Mouse (Mus musculus): ENCODE results near the gene Serpinc1.
"Not testable (repeated sequence)": the region's sequence is repeated elsewhere in the genome, so short reads cannot be mapped to it uniquely, and the experiment has no call there.

Gene Serpinc1

DNA sequence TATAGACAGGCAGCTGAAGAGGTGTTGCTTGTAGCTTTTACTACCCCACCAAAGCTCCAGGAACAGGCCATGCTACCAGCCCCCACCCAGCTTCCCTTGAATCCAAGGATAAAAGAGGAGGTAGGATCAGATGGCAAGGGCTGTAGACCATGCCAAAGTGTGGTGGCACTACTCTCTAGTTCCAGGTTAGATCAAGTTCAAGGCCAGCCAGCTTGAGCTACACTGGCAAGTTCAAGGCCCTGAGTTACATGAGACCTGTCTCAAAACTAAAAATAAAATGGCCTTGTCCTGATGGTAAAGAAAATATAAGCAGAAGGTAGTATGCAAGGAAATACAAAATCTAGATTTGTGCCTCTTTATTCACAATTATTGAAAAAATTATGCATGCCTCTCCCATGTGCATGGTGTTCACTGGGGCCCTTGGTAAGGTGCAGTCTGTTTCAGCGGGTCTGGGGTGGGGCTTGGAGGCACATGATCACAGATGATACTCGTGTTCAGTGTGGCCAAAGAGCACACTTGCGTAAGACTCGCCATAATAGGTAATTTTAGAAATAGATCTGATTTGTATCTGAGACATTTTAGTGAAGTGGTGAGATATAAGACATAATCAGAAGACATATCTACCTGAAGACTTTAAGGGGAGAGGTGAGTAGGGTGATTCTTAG, at the start of gene Serpinc1:
Gene Serpinc1, plus strand, starts transcription at position 515 of the 665 bp plus-strand sequence.
- DNase-seq (ENCODE audit: low read depth, low spot score) = no peak

DNA sequence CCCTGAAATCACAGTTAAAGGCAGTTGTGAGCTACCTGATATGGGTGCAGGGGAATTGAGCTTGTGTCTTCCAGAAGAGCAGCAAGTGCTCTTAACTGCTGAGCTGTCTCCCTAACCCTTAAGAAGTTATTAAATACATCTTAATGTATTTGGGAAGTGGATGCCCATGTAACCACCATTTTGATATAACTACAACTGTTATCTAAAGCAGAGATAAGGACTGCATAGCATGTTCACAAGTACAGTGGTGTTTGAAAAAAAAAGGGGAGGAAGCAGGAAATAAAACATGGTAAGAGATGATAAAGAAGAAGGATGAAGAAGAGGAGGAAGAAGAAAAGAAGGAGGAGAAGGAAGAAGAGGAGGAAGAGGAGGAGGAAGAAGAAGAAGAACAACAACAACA, 47.1 kb upstream of the Serpinc1 start:
- no peak for DNase-seq (ENCODE audit: low read depth, low spot score)

DNA sequence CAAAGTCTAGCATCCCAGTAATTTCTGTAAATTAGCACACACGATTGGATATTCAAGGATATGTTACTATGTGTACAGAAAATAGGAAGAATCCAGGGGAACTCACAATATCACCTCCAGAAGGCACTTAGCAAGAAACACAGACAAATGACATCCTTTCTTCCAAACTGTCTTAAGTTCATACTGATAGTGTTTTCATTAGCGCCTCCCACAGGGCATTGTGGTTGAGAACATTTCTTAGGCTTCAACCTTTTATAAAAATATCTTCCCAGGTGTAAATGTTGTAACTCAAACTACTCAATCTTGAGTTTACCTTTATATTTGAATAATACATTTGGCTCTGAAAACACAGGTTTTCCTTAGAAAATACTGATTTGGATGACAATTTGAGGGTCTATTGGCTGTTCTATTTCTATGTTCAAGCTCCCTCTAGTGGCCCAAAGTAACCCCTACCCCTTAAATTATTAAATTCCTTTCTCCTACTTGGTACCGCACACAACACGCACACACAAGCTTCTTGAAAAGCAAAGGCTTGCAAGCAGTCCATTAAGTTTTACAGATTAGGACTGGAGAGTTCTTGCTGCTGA, 44.4 kb upstream of the Serpinc1 start:
- peak; percentile 61 for DNase-seq (ENCODE audit: low read depth, low spot score)

DNA sequence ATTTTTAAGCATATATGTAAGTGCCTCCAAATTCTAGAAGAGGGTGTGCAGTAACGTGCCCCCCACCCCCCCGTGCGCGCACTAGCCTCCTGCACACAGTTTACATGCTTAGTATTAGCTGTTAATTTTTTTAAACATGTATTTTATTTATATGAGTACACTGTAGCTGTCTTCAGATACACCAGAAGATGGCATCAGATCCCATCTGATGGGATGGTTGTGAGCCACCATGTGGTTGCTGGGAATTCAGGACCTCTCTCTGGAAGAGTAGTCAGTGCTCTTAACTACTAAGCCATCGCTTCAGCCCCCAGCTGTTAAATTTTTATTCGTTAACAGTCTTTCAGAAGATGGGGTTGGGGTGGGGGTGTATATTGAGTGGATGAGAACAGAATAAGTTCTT, 42.8 kb upstream of the Serpinc1 start:
- DNase-seq (ENCODE audit: low read depth, low spot score) = no peak

DNA sequence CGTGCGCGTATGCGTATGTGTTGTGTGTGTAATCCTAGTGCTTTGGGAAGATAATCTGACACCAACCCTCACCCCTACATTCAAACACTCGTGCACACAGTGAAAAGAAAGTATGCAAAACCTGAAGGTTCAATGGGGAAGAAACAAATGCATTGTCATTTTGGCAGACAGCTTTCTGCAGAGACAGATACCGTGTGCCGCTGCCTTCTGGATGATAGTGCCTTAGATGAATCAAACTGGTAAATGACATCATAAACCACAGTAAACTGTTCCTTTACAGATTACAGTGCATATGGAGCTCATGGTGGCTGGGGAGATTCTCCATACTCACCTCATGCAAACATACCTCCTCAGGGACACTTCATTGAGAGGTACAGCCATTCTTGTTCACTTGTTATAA, 15.2 kb upstream of the Serpinc1 start:
- no peak for DNase-seq (ENCODE audit: low read depth, low spot score)

DNA sequence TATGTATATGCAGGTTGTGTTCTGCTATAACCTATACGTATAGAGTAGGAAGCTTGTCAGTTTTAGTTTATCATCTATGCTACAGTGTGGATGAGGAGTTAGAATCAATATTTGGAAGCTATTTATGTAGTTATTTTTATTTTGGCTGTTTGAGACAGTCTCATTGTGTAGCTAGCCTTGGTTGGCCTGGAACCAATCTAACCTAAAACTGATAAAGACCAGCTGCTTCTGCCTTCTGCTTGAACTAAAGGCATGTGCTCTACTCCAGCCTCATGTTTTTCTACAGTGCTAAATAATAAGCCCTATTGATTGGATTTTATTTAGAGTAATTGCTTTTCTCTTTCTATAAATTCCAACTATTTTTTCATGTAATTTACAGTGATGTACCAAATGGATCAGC, 11.1 kb upstream of the Serpinc1 start:
- DNase-seq (ENCODE audit: low read depth, low spot score) = no peak

DNA sequence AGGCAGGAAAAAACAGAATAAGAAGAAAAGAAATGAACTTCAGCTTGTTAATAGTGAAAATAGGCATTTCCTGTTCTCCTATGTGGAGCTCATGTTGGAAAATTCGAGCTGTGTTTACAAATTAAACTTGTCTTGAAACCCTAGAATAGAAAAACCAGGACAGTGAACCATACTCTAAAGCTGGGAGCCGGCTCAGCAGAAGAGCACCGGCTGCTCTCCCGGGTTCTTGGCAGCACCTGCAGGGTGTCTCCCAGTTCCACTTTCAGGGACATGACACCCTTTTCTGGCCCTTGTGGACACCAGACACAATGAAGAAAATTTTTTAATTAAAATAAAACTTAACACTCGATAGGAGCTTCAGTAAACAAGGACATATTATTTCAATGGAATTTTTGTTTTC, 9.7 kb upstream of the Serpinc1 start:
- DNase-seq (ENCODE audit: low read depth, low spot score) = no peak

DNA sequence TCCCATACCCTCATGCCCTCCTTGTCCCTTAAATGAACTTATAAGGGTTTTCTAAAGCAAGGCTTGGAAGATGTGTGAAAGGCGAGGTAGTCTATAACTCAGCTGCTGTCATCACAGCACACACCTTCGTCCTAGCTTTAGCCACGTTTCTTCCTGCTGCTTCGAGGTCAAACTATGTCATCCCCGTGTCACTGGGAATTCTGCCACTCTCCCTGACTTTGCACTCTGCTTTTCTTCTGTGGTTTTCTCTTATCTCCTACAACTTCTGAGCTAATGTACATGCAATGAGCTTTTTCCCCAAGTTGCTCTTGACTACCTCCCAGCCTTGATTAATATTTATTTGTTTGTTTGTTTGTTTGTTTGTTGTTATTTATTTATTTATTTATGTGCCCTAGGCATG, 1.6 kb downstream of the Serpinc1 start:
- DNase-seq (ENCODE audit: low read depth, low spot score) = no peak

DNA sequence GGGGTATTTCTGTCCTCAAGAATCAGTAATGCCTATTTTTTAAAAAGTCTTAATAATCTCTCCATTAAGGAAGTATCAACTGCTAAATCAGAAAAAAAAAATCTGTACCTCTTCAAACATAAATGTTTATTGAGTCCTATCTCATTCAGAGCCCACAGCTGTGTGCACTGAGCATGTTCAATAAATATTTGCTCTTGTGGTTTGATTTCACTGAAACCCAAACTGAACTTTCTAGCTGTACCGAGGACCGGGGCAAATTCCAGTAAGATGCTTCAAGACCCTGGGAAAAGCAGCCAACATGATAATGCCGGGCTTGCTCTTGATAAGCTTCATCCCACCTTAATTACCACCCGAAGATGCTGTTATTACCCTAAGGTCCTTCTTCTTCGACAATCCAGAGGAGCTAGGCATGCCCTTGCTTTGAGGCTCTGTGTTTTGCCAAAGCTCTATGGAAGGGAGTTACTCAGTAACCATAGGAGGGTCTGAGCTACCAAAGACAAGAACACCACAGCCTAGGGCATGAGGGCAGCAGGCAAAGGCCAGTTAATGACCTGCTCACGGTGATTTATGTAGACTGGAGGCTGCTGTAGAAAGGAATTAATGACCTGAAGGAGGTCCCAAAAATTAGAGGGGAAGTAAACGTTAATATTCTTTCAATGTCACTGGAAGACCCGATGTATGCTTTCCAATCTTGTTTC, 2.3 kb downstream of the Serpinc1 start:
- no peak for DNase-seq (ENCODE audit: low read depth, low spot score)

DNA sequence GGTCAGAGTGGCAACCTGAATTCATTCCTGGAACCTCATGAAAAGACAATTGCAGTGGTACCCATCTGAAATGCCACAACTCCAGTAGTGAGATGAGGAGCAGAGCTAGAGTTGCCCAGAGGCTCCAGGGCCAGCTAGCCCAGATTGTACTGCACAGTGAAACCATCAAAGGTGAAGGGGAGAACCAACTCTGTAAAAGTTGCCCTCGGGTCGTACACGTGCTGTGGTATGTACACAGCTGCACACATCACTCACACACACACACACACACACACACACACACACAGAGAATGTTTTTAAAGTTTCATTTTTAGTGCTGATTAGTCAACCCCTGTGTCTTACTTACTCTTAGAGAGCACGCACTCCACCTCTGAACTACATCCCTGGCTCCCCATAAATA, 3.0 kb downstream of the Serpinc1 start:
- no peak for DNase-seq (ENCODE audit: low read depth, low spot score)

DNA sequence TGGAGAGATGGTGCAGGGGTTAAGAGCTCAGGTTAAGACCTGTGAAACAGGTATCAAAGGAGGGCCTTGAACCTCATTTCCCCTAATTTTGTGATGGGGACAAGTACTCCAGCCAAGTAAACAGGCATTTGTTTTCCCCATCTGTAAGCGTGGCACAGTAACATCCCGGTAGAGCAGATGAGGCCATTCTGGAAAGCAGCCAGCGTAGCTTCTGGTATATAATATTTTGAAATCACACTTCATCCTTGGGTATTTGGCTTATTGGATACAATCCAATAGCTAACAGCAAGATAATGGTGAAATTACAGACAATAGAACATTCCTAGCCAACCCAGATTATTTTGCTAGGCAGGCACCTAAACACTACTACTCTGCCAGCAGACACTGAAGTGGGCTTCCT, 4.5 kb downstream of the Serpinc1 start:
- DNase-seq (ENCODE audit: low read depth, low spot score) = no peak

DNA sequence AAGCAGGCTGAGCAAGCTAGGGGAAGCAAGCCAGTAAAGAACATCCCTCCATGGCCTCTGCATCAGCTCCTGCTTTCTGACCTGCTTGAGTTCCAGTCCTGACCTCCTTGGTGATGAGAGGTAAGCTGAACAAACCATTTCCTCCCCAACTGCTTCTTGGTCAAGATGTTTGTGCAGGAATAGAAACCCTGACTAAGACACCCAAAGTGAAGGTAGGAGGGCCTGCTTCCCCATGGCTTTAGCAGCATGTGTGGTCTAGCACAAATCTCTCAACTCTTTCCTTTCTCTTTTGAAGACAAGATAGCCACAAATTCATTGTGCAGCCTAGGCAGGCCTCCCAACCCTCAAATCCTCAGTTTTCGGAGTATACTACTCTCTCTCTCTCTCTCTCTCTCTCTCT, 6.3 kb downstream of the Serpinc1 start:
- DNase-seq (ENCODE audit: low read depth, low spot score) = not testable (repeated sequence)

DNA sequence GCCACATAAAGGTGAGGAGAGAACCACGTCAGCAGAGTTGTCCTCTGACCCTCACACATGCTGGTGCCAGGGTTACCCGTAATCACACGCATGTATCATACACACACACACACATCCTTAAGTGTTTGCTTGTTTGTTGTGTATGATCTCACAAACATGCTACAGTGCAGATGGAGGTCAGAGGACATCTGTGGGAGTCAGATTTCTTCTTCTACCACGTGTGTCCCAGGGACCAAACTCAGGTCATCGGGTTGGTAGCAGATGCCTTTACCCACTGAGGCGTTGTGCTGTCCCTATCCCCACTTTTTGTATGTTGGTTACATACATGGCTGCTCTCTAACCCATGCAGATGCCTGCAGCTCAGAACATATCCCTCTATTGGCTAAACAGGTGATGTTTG, 7.1 kb downstream of the Serpinc1 start:
- DNase-seq (ENCODE audit: low read depth, low spot score) = no peak

DNA sequence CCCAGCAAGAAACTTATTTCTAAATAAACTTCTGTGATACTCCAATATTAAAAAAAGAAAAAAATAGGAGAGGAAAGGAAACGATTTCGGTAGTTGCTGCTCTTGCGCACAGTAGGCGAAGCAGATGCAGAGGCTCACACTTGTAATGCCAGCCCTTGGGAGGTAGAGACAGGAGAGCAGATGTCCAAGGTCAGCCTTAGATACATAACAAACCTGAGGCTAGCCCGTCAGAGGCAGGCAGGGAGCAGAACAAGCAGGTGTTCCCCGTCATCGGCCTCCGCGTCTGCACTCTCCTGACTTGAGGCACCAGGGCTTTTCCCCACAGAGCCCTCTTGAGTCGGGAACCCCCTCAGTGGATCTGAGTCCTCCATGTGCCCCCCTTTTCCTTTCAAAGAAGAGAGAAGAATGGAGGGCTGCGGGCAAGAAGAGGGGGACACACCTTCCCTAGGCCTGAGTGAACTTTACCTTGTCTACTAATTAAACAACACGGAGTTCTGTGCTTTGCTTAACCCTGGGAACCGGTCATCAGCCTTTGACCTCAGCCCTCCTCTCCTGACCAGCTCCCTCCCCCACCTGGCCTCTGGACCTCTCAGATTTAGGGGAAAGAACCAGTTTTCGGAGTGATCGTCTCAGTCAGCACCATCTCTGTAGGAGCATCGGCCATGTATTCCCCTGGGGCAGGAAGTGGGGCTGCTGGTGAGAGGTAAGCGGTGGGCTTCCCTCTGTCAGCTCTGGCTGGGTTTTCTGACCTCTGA, 8.7 kb downstream of the Serpinc1 start:
- DNase-seq (ENCODE audit: low read depth, low spot score) = no peak

DNA sequence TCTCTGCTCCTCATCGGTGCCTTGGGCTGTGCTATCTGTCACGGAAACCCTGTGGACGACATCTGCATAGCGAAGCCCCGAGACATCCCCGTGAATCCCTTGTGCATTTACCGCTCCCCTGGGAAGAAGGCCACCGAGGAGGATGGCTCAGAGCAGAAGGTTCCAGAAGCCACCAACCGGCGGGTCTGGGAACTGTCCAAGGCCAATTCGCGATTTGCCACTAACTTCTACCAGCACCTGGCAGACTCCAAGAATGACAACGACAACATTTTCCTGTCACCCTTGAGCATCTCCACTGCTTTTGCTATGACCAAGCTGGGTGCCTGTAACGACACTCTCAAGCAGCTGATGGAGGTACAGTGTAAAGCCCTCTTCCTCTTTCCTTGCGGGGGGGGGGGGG, 11.0 kb downstream of the Serpinc1 start:
- peak; percentile 44 for DNase-seq (ENCODE audit: low read depth, low spot score)

DNA sequence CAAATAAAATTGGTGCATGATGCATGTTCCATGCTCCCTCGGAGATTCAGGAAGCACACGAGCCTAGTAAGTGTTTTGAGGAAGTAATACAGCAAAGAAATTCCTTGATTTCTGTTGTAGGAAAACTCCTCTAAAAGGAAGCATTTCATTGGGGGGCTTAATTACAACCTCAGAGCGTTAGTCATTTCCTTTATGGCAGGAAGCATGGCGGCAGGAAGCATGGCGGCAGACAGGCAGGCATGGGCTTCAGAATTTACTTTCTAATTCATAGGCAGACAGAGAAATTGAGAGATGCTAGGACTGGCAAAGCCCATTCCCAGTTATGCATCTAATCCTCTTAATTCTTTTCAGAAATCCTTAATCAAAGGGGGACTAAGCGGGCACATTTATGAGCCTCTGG, 15.5 kb downstream of the Serpinc1 start:
- DNase-seq (ENCODE audit: low read depth, low spot score) = no peak

DNA sequence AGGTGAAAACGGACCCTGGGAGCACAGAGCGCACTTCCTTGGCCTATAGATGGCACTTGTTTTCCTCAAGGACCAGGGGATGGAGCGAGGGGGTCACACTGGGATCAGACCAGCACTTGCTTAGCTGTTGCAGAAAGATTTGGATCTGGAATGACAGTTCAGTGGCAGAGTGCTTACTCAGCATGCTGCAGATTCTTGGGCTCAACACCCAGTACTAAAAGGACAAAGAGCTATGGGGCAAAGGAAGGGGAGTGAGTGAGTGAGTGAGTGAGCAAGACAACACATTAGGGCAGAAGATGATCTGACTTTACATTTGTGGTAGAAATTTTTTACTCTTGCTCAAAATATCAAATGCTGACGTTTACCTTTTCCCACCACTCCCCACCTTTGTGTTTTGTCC, 26.6 kb downstream of the Serpinc1 start:
- DNase-seq (ENCODE audit: low read depth, low spot score) = no peak

DNA sequence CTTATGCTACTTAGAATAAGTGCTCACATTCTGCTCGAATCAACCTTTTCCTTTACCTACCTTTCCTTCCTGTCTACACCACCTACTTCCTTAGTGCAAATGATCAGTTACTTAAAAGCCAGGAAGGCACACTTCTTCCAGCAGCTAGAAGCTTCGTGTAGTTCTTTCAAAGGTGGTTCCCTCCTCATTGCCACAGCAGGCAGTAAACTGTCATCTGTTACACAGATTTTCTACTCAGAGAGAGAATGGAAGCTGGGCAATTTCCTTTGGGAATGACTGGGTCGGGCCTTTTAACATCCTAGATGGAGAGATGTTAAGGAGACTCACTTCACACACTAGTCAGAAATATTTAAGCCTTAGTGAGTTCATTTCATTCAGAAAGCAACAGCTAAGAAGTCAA, 27.1 kb downstream of the Serpinc1 start:
- no peak for DNase-seq (ENCODE audit: low read depth, low spot score)

DNA sequence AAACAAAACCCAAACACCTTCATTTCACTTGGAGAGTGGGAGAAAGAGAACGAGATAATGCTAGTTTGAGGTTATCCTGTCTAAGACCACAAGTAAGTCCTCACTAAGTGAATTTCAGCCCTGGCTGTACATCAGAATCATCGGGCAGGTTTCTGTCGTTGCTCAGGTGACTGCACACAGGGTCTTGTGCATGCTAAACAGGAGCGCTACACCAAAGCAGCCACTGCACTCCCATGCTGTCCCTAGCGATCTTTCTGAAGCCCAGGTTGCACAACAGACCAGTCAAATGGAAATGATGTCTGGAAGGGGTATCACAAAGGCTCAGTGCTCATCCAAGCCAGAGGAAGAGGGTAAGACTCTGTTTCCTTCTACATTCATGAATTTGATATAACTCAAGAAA, 28.1 kb downstream of the Serpinc1 start:
- DNase-seq (ENCODE audit: low read depth, low spot score) = no peak

DNA sequence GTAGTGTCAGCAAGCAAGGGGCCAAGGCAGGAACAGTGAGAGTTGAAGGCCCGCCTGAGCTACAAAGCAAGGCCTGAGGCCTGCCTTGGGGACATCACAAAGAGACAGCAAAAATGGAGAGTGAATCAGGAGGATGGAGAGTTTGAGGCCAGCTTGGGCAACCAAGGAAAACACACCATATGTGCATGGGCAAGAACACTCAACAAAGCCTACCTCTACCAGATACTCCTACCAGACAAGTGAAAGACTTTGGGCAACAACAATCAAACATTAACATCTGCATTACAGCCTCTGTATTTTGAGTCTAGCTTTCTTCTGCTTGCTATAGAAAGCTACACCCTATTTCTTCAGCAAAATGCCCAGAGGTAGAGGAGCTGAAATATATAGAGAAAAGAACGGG, 29.7 kb downstream of the Serpinc1 start:
- no peak for DNase-seq (ENCODE audit: low read depth, low spot score)

DNA sequence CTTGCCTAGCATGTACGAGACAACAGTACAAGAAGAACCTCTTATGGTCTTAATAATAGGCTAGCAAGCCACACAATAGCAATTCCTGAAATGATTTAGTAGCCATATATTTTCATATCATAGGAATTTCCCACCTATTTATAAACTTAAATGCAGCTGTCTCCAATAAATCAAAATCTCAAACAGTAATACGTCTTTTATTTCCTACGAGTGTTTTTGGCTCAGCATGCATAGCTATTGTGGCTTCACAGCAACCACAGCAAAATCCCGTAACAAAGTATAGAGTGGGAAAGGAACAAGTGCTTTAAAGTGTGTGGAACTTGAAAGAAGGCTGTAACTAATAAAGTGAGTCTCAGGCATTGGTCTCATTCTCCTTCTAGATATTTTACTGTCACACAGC, 32.1 kb downstream of the Serpinc1 start:
- no peak for DNase-seq (ENCODE audit: low read depth, low spot score)

DNA sequence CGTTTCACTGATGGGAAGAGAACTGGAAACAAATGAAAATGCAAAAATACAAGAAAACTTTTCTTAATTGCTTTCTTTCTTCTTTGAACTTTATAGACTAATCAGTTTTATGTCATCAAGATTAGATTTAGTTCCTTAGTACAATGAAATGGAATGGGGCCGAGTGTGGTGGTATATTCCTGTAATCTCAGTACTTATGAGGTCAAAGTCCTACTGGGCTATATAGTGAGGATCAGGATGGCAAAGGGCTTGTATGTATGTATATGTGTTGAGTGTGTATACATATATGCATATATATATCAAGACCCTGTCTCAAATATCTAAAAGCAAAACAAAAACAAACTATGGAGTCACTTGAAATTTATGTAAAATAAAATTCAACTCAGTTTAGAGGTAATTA, 38.0 kb downstream of the Serpinc1 start:
- DNase-seq (ENCODE audit: low read depth, low spot score) = no peak

DNA sequence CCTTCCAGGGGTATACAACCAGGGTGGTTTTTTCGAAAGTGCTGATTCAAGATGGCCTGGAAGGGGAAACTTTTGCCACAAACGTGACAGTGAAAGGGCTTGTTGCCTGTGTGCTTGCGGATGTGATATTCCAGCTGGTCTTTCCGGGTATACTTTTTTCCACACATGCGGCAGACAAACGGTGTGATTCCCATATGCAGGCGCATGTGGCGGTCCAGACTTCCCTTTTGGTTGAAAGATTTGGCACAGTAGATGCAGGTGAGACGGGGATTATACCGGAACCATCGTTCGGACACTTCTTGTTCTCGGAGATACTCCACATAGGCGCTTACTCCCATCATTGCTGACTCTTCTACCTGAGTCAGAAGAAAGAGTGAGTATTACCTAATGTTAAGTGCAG, 41.7 kb downstream of the Serpinc1 start:
- DNase-seq (ENCODE audit: low read depth, low spot score) = no peak

Measured in A20 (cell line).